Mouse (Mus musculus) lung, adult 2 months (tissue): ENCODE data around the gene Ccdc63.

Experiments
- CTCF ChIP-seq: fragments of 200-500 bp; IDR thresholded peaks from 2 replicates; pipeline ENCODE4 v1.5.1; 2011; ENCODE audit warnings: mild to moderate bottlenecking, low read length, control low read depth; ENCODE audit not compliant: insufficient read depth
- POLR2A ChIP-seq: fragments of 200-500 bp; IDR thresholded peaks from 2 replicates; pipeline ENCODE4 v1.6.1; 2011; ENCODE audit warnings: low read depth, mild to moderate bottlenecking, control low read depth, low read length, borderline replicate concordance; ENCODE audit errors: extremely low read depth

DNA sequence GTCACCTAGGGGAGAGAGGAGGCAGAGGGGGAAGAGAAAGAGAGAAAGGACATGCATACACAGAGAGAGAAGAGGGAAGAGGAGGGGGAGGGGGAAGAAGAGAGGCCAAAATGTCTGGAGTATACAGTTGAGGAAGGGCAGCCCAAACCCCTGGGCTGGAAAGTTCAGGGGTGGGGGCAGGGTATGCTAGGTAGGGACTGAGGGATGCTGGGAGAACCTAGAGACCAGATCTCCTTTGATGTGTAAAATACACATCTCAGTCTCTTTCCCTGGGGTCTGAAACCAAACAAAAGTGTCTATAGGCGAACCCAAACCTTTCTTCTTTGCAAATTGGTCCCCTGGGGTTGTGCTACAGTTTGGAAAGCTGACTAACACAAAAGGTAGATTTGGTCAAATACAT is 7.5 kb upstream of the Ccdc63 start:
- TF ChIP-seq CTCF (no peak), POLR2A (no peak)
